Mouse (Mus musculus): ENCODE data around the gene Haao. TPM values are rescaled to one million over a fixed set of nuclear protein-coding genes. Genes with fewer than 3 reads are reported as not detected.
A peak's percentile ranks its signal among the peaks of the same experiment; 100 is the strongest.
"Not testable (repeated sequence)": the region's sequence is repeated elsewhere in the genome, so short reads cannot be mapped to it uniquely, and the experiment has no call there.

Gene Haao
- total RNA-seq, 1 experiment from 2014 or later: 60.0 TPM

GRCm38 (mm10) chr17:83872806-83873348, 25.1 kb upstream of the Haao start:
- ATAC-seq (replicated peaks; ENCODE audit: insufficient number of reproducible peaks, low FRiP score, low TSS enrichment, poor library complexity, severe bottlenecking): peak; percentile 84

GRCm38 (mm10) chr17:83871354-83871753, 23.6 kb upstream of the Haao start:
- no peak for ATAC-seq (replicated peaks; ENCODE audit: insufficient number of reproducible peaks, low FRiP score, low TSS enrichment, poor library complexity, severe bottlenecking)

- ATAC-seq (replicated peaks; ENCODE audit: insufficient number of reproducible peaks, low FRiP score, low TSS enrichment, poor library complexity, severe bottlenecking): no peak
Measured at GRCm38 (mm10) chr17:83870385-83870784, 22.6 kb upstream of the Haao start.

GRCm38 (mm10) chr17:83866582-83866981, 18.8 kb upstream of the Haao start:
- ATAC-seq (replicated peaks; ENCODE audit: insufficient number of reproducible peaks, low FRiP score, low TSS enrichment, poor library complexity, severe bottlenecking): no peak

GRCm38 (mm10) chr17:83865366-83865765, 17.6 kb upstream of the Haao start:
- no peak for ATAC-seq (replicated peaks; ENCODE audit: insufficient number of reproducible peaks, low FRiP score, low TSS enrichment, poor library complexity, severe bottlenecking)

GRCm38 (mm10) chr17:83862134-83862881, 14.5 kb upstream of the Haao start:
- peak; percentile 32; the same call in 1 of the 2 replicates for ATAC-seq (replicated peaks; ENCODE audit: insufficient number of reproducible peaks, low FRiP score, low TSS enrichment, poor library complexity, severe bottlenecking)

GRCm38 (mm10) chr17:83861444-83862133, 13.8 kb upstream of the Haao start:
- peak; percentile 78 for ATAC-seq (replicated peaks; ENCODE audit: insufficient number of reproducible peaks, low FRiP score, low TSS enrichment, poor library complexity, severe bottlenecking)

- not testable (repeated sequence) for ATAC-seq (replicated peaks; ENCODE audit: insufficient number of reproducible peaks, low FRiP score, low TSS enrichment, poor library complexity, severe bottlenecking)
Measured at GRCm38 (mm10) chr17:83860968-83861367, 13.2 kb upstream of the Haao start.

GRCm38 (mm10) chr17:83860224-83860623, 12.5 kb upstream of the Haao start:
- ATAC-seq (replicated peaks; ENCODE audit: insufficient number of reproducible peaks, low FRiP score, low TSS enrichment, poor library complexity, severe bottlenecking): no peak

- ATAC-seq (replicated peaks; ENCODE audit: insufficient number of reproducible peaks, low FRiP score, low TSS enrichment, poor library complexity, severe bottlenecking): no peak
Measured at GRCm38 (mm10) chr17:83859639-83860038, 11.9 kb upstream of the Haao start.

GRCm38 (mm10) chr17:83858413-83858812, 10.7 kb upstream of the Haao start:
- no peak for ATAC-seq (replicated peaks; ENCODE audit: insufficient number of reproducible peaks, low FRiP score, low TSS enrichment, poor library complexity, severe bottlenecking)

GRCm38 (mm10) chr17:83854284-83854918, 6.6 kb upstream of the Haao start:
- ATAC-seq (replicated peaks; ENCODE audit: insufficient number of reproducible peaks, low FRiP score, low TSS enrichment, poor library complexity, severe bottlenecking): peak; percentile 44

GRCm38 (mm10) chr17:83853831-83854230, 6.1 kb upstream of the Haao start:
- no peak for ATAC-seq (replicated peaks; ENCODE audit: insufficient number of reproducible peaks, low FRiP score, low TSS enrichment, poor library complexity, severe bottlenecking)

- peak; percentile 15; the same call in 1 of the 2 replicates for ATAC-seq (replicated peaks; ENCODE audit: insufficient number of reproducible peaks, low FRiP score, low TSS enrichment, poor library complexity, severe bottlenecking)
Measured at GRCm38 (mm10) chr17:83850864-83851263, 3.1 kb upstream of the Haao start.

- ATAC-seq (replicated peaks; ENCODE audit: insufficient number of reproducible peaks, low FRiP score, low TSS enrichment, poor library complexity, severe bottlenecking): peak; percentile 28; the same call in 1 of the 2 replicates
Measured at GRCm38 (mm10) chr17:83850458-83850857, 2.7 kb upstream of the Haao start.

- ATAC-seq (replicated peaks; ENCODE audit: insufficient number of reproducible peaks, low FRiP score, low TSS enrichment, poor library complexity, severe bottlenecking): no peak
Measured at GRCm38 (mm10) chr17:83849717-83850116, 2.0 kb upstream of the Haao start.

GRCm38 (mm10) chr17:83849081-83849675, 1.4 kb upstream of the Haao start:
- ATAC-seq (replicated peaks; ENCODE audit: insufficient number of reproducible peaks, low FRiP score, low TSS enrichment, poor library complexity, severe bottlenecking): no peak

- no peak for ATAC-seq (replicated peaks; ENCODE audit: insufficient number of reproducible peaks, low FRiP score, low TSS enrichment, poor library complexity, severe bottlenecking)
Measured at GRCm38 (mm10) chr17:83848482-83848881, 719 bp upstream of the Haao start.

- ATAC-seq (replicated peaks; ENCODE audit: insufficient number of reproducible peaks, low FRiP score, low TSS enrichment, poor library complexity, severe bottlenecking): no peak
Measured at GRCm38 (mm10) chr17:83847100-83847499, 663 bp downstream of the Haao start.

Data from monocyte, adult 5-6 weeks (primary cell).